Mouse (Mus musculus) large intestine, adult 2 months (tissue): ENCODE measurements around the gene Lyz1. TPM values are rescaled to one million over a fixed set of nuclear protein-coding genes. Genes with fewer than 3 reads are reported as not detected.
"Not testable (repeated sequence)": the region's sequence is repeated elsewhere in the genome, so short reads cannot be mapped to it uniquely, and the experiment has no call there.

Experiments used
- DNase-seq: peaks from one replicate; pipeline ENCODE4 v3.0.0-alpha.2; 2012; ENCODE audit warnings: low read depth, low spot score
- WGBS: fragments of 180-500 bp; shearing (Covaris S2); methylation state at CpG from one replicate; pipeline ENCODE4 v1.1.7; 2018; 5-methylcytosine and 5-hydroxymethylcytosine counted together
- polyA plus RNA-seq: library from polyadenylated mRNA; depleted of rRNA; stranded (reverse); fragments of >200 nt; gene quantifications from 2 replicates; pipeline ENCODE4 v1.2.3, GENCODE M21; 2012; rRNA removed

Lyz1 gene
- polyA plus RNA-seq: 6,088 and 8,337 TPM in 2 replicates

- DNase-seq: no peak
- WGBS: 36% methylated on average over 5 of the region's 5 CpGs
Measured at GRCm38 (mm10) chr10:117292671-117293070, at the start of gene Lyz1. Lyz1 (minus strand) TSS chr10:117292868.

DNA sequence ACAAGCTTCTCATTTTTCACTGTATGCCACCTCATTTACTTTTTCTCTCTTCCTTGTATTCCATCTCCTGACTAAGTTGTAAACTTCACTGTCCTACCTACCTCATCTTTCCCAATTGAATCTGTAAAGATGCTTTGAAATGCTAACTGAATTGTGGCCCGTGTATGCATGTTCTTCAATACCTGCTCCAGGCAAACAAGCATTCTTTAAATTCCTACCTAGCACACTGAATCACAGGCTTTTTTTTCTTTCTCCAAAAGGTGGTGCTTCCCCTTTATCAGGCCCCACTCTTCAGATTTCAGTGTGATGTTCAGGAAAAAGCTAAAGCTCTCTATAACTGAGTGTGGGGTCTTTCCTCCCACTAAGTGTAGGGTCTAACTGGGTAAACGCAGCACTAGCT, 49.7 kb upstream of the Lyz1 start:
- WGBS: 83% methylated on average over 2 of the region's 2 CpGs
- DNase-seq: no peak

GRCm38 (mm10) chr10:117341029-117341428, 48.4 kb upstream of the Lyz1 start:
- 74% methylated on average over 4 of the region's 4 CpGs for WGBS
- no peak for DNase-seq

- 77% methylated on average over 7 of the region's 7 CpGs for WGBS
- no peak for DNase-seq
Measured at GRCm38 (mm10) chr10:117339241-117339640, 46.6 kb upstream of the Lyz1 start.

- no peak for DNase-seq
Measured at GRCm38 (mm10) chr10:117337946-117338345, 45.3 kb upstream of the Lyz1 start.

DNA sequence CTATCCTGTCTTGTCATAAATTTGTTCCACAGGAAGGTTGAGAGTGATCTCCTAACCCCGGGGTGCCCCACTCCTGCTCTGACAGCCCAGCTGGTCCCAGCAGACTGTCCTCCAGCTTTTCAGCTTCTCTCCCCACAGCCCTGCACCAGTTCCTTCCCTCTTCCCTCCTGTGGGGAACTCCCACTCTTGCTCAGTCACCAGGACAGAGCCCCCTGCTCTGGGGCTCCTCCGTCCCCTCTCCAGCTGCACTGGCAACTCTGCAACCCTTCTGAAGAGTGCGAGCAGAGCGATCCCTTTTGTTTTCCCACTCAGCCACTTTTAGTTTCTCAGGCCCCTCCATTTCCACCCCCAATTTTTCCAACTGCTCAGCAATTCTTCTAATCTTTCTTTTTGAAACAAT, 43.0 kb upstream of the Lyz1 start:
- WGBS: 33% methylated on average over 4 of the region's 4 CpGs
- no peak for DNase-seq

- no peak for DNase-seq
- WGBS: 56% methylated on average over 5 of the region's 5 CpGs
Measured at GRCm38 (mm10) chr10:117330521-117330920, 37.9 kb upstream of the Lyz1 start.

DNA sequence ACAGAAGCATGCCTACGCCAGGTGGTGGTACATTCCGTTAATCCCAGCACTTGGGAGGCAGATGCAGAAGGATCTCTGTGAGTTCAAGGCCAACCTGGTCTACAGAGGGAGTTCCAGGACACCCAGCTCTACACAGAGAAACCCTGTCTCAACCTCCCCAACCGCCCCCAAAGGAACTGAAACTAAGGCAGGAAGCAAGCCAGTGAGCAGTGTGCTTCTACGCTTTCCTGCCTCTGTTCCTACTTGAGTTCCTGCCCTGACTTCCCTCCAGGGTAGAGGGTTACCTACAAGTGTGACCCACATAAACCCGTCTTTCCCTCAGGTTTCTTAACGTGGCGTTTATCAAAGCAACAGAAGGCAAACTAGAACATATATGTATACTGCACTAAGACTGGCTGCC, 31.1 kb upstream of the Lyz1 start:
- 87% methylated on average over 7 of the region's 7 CpGs for WGBS
- DNase-seq: no peak

DNA sequence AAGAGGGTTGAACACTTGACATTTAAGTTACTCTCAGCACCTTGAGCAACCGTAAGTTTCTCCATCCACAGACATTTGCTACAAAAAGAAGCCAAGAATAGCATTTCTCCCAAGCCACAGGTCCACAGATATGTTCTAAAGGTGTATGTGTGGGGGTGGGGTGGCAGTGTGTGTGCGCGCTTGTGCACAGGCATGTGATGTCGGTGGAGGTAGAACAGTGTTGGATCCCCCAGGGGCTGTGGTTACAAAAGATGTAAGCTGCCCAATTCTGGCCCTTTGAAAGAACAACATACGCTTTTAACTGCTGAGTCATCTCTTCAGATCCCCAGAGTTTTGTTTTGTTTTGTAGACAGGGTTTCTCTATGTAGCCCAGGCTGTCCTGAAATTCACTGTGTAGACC, 30.0 kb upstream of the Lyz1 start:
- DNase-seq: no peak
- WGBS: 94% methylated on average over 5 of the region's 5 CpGs

DNA sequence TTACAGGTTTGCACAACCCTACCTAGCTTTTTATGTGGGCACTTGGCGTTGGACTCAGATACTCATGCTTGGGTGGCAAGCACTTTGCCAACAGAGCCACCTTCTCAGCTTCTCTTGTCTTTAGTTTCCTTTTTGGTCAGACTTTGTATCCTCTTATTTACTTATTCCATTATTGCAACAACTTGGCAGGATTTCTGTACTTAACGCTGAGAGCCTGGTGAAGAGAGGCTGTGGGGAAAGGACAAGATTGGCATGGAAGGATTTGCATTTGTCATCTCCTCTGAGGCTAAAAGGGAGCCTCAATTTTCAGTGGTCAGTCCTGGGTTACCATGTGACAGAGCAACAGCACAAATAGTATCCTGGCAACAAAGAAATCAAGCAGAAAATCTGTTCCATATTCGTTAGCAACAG, 27.9 kb upstream of the Lyz1 start:
- peak; percentile 24 for DNase-seq
- 28% methylated on average over 3 of the region's 3 CpGs for WGBS

DNA sequence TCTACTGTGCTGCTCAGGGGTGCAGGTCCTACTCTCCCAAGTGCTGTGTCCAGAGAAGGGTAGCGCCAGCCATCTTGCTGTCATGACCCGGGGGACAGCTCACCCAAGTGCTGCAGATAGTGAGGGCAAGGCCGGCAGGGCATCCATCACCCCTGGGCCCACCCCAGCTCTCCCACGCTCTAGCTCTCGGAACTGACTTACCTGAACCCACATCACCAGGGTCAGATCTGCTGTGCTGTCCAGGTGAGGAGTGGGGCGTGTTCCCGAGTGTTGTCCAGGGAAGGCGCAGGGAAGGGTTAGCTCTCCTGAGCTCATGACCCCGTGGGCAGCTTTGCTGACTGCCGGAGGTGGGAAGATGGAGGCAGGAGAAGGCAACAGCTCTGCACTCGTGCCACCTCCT, 23.7 kb upstream of the Lyz1 start:
- DNase-seq: no peak
- WGBS: 94% methylated on average over 11 of the region's 11 CpGs

GRCm38 (mm10) chr10:117313133-117313532, 20.5 kb upstream of the Lyz1 start:
- no peak for DNase-seq
- WGBS: 82% methylated on average over 2 of the region's 2 CpGs

DNA sequence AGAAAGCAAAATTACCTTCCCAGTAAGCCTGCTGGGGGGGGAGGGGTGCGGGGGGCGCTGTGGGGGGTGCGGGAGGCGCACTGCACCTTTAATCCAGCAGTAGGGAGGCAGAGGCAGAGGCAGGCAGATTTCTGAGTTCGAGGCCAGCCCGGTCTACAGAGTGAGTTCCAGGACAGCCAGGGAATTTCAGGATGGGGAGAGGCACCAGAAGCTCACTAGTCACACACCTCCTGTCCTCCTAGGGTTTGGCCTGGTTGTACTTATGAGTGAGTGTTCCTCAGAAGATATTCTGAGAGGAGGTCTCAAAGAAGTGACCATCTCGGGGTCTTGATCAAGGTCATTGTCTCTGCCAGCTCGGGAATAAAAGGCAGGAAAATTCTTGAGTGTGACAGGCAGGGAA, 19.5 kb upstream of the Lyz1 start:
- no peak for DNase-seq
- WGBS: 79% methylated on average over 8 of the region's 8 CpGs

GRCm38 (mm10) chr10:117304371-117304770, 11.7 kb upstream of the Lyz1 start:
- WGBS: 83% methylated on average over 5 of the region's 5 CpGs

DNA sequence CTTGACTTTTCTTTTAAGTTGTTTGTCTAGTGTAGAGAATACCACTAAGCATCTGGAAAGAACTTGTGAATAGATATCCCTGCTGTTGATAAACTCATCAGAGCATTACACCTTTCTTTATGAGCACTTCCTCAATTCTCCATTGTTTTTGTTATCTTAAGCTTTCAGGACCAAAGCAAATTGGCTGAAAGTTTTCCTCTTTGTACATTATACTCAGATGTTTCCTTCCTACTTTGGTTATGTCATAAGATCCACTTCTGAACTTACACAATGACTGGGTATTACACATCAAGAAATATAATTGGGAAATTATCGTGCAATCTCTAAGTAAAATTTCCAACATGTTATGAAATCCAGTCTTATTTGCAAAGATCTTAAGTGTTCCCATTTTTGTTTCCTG, 9.0 kb upstream of the Lyz1 start:
- WGBS: 62% methylated on average over 1 of the region's 1 CpGs

More at GRCm38 (mm10) chr10:117304371-117304770, 11.7 kb upstream of the Lyz1 start:
- DNase-seq: no peak

DNA sequence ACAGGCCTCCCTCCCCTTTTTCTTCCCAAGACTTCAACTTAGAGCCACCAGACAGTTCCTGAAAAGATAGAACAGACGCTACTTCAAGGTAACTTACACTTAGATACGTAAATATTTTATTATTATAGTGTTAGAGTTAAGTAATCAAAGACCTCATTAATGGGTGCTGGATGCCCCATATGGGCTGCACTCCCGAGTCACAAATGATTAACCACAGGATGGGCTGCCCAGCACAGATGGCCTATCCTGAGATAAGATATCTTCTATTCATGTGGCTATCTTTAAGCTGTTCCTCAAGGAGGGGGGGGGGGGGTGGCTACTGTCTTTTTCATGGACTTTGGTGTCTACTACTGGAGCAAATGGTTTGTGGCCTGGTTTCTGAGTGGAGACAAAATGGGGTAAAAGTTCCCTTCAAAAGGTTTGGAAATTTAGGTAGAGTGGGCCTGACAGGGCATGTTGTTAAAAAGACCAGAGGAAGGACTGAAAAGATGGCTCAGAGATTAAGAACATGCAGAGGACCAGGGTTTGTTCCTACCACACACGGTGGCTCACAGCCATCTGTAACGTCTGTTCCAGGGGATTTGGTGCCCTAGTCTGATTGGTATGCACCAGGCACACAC, 7.3 kb upstream of the Lyz1 start:
- WGBS: 67% methylated on average over 5 of the region's 5 CpGs
- DNase-seq: no peak

More for the DNA sequence above, 9.0 kb upstream of the Lyz1 start:
- no peak for DNase-seq

GRCm38 (mm10) chr10:117299106-117299505, 6.4 kb upstream of the Lyz1 start:
- WGBS: 65% methylated on average over 4 of the region's 4 CpGs
- DNase-seq: no peak

GRCm38 (mm10) chr10:117298336-117298735, 5.7 kb upstream of the Lyz1 start:
- 81% methylated on average over 6 of the region's 6 CpGs for WGBS
- DNase-seq: no peak

DNA sequence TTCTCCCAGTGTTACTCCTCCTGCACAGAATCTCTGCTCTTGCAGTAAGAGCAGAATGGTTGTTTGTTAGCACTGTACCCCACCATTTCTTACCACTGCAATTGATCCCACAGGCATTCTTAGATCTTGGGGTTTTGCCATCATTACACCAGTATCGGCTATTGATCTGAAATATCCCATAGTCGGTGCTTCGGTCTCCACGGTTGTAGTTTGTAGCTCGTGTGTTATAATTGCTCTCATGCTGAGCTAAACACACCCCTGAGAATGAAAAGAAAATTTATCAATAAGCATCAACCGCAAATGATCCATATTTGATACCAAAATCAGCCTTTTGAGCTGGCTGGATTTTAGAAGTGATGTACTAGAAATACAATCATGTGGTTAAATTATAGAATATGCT, 1.7 kb downstream of the Lyz1 start:
- DNase-seq: not testable (repeated sequence)
- 91% methylated on average over 6 of the region's 6 CpGs for WGBS

GRCm38 (mm10) chr10:117290046-117290870, 2.4 kb downstream of the Lyz1 start:
- DNase-seq: no peak
- WGBS: 49% methylated on average over 6 of the region's 6 CpGs

- DNase-seq: not testable (repeated sequence)
- WGBS: 75% methylated on average over 5 of the region's 5 CpGs
Measured at GRCm38 (mm10) chr10:117289034-117289505, 3.6 kb downstream of the Lyz1 start.
